Mouse (Mus musculus) heart, postnatal 0 days (tissue): Measurements from ENCODE around the gene Wdr60.

Experiments
- CTCF ChIP-seq: IDR thresholded peaks from 2 replicates; pipeline ENCODE4 v1.5.1; 2016; ENCODE audit warnings: antibody characterized with exemption, control low read depth, low read depth
- EP300 ChIP-seq: IDR thresholded peaks from 2 replicates; pipeline ENCODE4 v1.6.1; 2016; ENCODE audit warnings: antibody characterized with exemption, low read depth

- TF ChIP-seq CTCF (no peak), EP300 (no peak)
Measured at GRCm38 (mm10) chr12:116165368-116165767, 97.5 kb downstream of the Wdr60 start.
